Mouse (Mus musculus) macrophage (primary cell): Measurements from ENCODE around the gene Gm16381. TPM values are rescaled to one million over a fixed set of nuclear protein-coding genes. Genes with fewer than 3 reads are reported as not detected.
"Not testable (repeated sequence)": the region's sequence is repeated elsewhere in the genome, so short reads cannot be mapped to it uniquely, and the experiment has no call there.

ENCODE experiments used
- H3K27ac ChIP-seq: fragments of 350-480 bp; formaldehyde crosslinking; 2 replicates; pipeline ENCODE4 v1.9.0; 2021
- H3K36me3 ChIP-seq: fragments of 350-480 bp; formaldehyde crosslinking; 2 replicates; pipeline ENCODE4 v1.9.0; 2021; ENCODE audit errors: inconsistent target
- H3K4me3 ChIP-seq: fragments of 350-480 bp; formaldehyde crosslinking; 2 replicates; pipeline ENCODE4 v1.9.0; 2021; ENCODE audit errors: inconsistent target
- H3K79me2 ChIP-seq: fragments of 350-480 bp; formaldehyde crosslinking; 2 replicates; pipeline ENCODE4 v1.9.0; 2021; ENCODE audit errors: inconsistent target
- WGBS: methylation state at CpG from one replicate; pipeline ENCODE4 v1.1.7; 2026; ENCODE audit warnings: inconsistent platforms; ENCODE audit not compliant: missing documents; 5-methylcytosine and 5-hydroxymethylcytosine counted together
- polyA plus RNA-seq: library from polyadenylated mRNA; stranded (reverse); fragments of 250-400 nt; gene quantifications from 3 replicates; pipeline ENCODE4 v1.2.4, GENCODE M21; 2018; ENCODE audit warnings: inconsistent platforms
- total RNA-seq, 78 experiments: library from RNA; depleted of rRNA; stranded (reverse); fragments of 250-400 nt; gene quantifications; 1 replicate in 9 of 78; 2 replicates in 24 of 78; 3 replicates in 43 of 78; 4 replicates in 2 of 78; pipeline ENCODE4 v1.2.4; 2018; ENCODE audit warnings: inconsistent platforms in 56 of 78

Gm16381 gene
- total RNA-seq (2018; cell fraction: chromatin; rRNA removed) = not detected
- not detected for total RNA-seq (2018; cell fraction: cytosol; rRNA removed)
- not detected for total RNA-seq (2018; cell fraction: nucleus; rRNA removed)
- not detected in 3 replicates for polyA plus RNA-seq

DNA sequence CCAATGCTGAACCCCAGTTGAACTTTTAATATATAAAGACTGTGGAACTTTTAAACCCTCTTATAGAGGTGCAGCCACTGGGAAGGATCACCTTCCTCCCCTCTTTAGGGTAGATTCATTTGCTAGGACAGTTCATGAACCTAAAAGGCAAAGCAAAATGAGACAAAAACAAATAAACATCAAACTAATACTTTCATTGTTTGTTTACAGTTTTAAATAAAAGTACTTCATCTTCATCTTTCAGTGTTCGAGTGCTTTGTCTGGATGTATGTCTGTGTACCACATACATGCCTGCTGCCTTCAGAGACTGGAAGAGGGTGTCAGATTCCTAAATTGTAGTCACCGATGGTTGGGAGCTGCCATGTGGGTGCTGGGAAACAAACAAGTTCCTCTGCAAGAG lies at the start of gene Gm16381:
Gene Gm16381, minus strand, starts transcription at position 101 of the 400 bp plus-strand sequence.
- WGBS = 100% methylated on average over 1 of the region's 2 CpGs
- H3K79me2 ChIP-seq, H3K27ac ChIP-seq, H3K36me3 ChIP-seq, H3K4me3 ChIP-seq: not testable (repeated sequence)

DNA sequence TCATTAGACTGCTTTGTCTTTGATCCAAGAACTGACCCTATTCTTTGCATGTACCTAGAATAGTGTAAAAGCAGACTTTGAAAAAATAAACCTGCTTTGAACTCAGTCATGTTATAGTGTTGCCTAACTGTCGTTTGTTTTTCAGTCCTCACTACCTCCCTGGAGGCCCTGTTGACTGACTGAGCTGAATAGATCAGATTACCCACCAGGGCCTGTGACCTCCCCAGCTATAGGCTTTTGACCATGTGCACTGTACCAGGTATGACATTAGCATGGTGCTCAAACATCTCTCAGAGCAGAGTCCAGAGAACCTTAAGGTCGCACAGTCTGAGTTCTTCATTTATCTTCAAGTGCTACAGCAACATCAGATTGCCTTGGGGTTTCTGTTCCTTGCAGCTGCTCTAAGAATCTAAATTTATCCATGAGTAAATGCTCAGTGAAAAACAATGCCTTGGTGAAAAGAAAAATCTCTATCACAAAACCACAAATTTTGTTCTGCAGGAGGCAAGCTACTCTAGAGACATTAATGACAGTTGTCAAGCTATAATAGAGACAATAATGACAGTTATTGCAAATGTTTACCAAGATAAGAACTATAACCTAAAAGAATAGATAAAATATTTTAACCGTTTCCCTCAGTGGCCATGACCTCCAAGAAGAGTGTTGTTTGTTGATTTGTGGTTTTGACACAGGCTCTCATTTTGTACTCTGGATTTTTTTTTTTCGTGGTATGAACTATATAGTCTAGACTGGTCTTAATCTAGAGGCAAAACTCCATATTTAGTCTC lies 8.7 kb upstream of the Gm16381 start:
- H3K79me2 ChIP-seq, H3K4me3 ChIP-seq, H3K36me3 ChIP-seq, H3K27ac ChIP-seq: not testable (repeated sequence)
- no CpG with 5 or more reads among the region's 4 CpGs for WGBS

DNA sequence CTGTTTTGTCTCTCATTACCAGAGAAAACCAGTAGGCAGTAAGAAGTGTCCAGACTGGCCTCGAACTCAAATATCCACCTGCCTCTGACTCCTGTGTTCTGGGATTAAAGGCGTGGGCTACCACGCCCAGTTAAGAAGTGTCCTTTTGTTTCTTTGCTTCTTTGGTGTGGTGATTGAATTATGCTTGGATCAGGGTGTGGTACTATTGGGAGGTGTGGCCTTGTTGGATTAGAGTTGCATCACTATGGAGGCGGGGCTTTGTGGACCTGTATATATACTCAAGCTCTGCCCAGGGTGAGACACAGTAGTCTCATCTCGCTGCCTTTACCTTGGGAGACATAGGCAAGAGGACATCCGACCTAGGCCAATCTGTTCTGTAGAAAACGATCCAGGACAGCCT lies 25.9 kb downstream of the Gm16381 start, which contains the start of gene Gm4027:
Gene Gm4027, plus strand, starts transcription at position 301 of the 400 bp plus-strand sequence.
- H3K4me3 ChIP-seq, H3K79me2 ChIP-seq, H3K36me3 ChIP-seq, H3K27ac ChIP-seq: not testable (repeated sequence)
- 100% methylated on average over 1 of the region's 7 CpGs for WGBS

DNA sequence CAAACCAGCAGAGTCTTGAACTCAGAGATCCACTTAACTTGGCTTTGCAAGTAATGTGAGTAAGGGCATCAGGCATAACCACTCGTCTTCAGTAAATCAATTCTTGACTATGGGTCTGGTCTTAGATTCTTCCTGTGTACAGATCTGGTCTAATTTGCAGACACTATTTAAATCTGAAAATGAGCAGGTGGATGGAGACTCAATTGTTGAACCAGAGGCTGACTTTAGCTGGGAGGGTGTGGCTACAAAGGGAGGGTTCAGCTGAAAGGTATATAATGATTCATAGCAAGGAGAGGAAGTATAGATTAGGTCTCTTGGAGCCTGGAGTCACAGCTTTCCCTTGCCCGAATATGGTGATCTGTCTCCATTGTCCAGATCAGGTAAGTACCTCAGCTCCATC lies 42.0 kb downstream of the Gm16381 start, which contains the start of gene Oog1:
Gene Oog1, plus strand, starts transcription at position 301 of the 400 bp plus-strand sequence.
- H3K4me3 ChIP-seq, H3K27ac ChIP-seq, H3K79me2 ChIP-seq, H3K36me3 ChIP-seq: not testable (repeated sequence)
- WGBS = no CpG with 5 or more reads among the region's 2 CpGs

DNA sequence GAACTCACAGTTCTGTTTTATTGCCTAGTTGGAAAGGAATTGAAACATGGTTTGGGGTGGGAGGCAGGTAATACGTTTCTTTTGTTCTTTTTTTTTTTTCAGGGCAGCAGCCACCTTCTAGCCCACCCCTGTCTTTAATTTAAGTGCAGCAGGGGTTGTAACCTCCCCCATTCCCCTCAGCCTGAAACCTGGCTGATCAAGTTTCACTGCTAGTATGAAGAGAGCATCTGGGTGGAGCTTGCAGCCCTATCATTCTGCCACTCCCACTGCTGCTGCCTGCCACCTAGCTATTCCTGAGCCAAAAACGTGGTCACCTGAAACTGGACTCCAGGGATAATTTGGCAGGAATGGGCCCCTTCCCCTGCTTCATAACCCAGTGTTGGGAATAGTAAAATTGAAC lies 43.0 kb downstream of the Gm16381 start:
- not testable (repeated sequence) for H3K4me3 ChIP-seq, H3K79me2 ChIP-seq, H3K36me3 ChIP-seq, H3K27ac ChIP-seq
- WGBS = 0% methylated on average over 2 of the region's 2 CpGs

Other genes with a start within 250 kb of the Gm16381 start
- gene Slirp, start 200.7 kb downstream of the Gm16381 start, polyA plus RNA-seq = 44.6 to 126 TPM (median 109 TPM) in 3 replicates
- 10.6 to 11.2 TPM (median 10.8 TPM) in 3 replicates for gene Alkbh1, start 200.6 kb downstream of the Gm16381 start, polyA plus RNA-seq
- gene Snw1, start 172.3 kb downstream of the Gm16381 start, polyA plus RNA-seq = 90.8 to 150 TPM (median 111 TPM) in 3 replicates
- gene Gm5788, start 149.9 kb downstream of the Gm16381 start, polyA plus RNA-seq = not detected in 3 replicates
- not detected in 3 replicates for gene Gm8300, start 130.3 kb downstream of the Gm16381 start, polyA plus RNA-seq
- not detected in 3 replicates for gene Oog1, start 41.9 kb downstream of the Gm16381 start, polyA plus RNA-seq
- not detected in 3 replicates for gene Gm4027, start 25.8 kb downstream of the Gm16381 start, polyA plus RNA-seq
- not detected in 3 replicates for gene Gm21319, start 131.1 kb upstream of the Gm16381 start, polyA plus RNA-seq
- gene Gm21936, start 150.9 kb upstream of the Gm16381 start, polyA plus RNA-seq = not detected in 3 replicates
- not detected in 3 replicates for gene BB287469, start 172.0 kb upstream of the Gm16381 start, polyA plus RNA-seq
- gene Gm2001, start 197.7 kb upstream of the Gm16381 start, polyA plus RNA-seq = not detected in 3 replicates
- not detected in 3 replicates for gene Gm2016, start 229.5 kb upstream of the Gm16381 start, polyA plus RNA-seq